Mouse (Mus musculus) spleen, adult 2 months (tissue): Measurements from ENCODE around the gene Tmem267.
A peak's percentile ranks its signal among the peaks of the same experiment; 100 is the strongest.

ENCODE experiments used
- CTCF ChIP-seq: fragments of 200-500 bp; IDR thresholded peaks from 2 replicates; pipeline ENCODE4 v1.5.1; 2011; ENCODE audit warnings: mild to moderate bottlenecking, inconsistent platforms; ENCODE audit not compliant: insufficient read depth, insufficient read length, insufficient replicate concordance; ENCODE audit errors: extremely low read depth
- POLR2A ChIP-seq: fragments of 200-500 bp; IDR thresholded peaks from 2 replicates; pipeline ENCODE4 v1.6.1; 2011; ENCODE audit warnings: low read depth, low read length, inconsistent platforms

DNA sequence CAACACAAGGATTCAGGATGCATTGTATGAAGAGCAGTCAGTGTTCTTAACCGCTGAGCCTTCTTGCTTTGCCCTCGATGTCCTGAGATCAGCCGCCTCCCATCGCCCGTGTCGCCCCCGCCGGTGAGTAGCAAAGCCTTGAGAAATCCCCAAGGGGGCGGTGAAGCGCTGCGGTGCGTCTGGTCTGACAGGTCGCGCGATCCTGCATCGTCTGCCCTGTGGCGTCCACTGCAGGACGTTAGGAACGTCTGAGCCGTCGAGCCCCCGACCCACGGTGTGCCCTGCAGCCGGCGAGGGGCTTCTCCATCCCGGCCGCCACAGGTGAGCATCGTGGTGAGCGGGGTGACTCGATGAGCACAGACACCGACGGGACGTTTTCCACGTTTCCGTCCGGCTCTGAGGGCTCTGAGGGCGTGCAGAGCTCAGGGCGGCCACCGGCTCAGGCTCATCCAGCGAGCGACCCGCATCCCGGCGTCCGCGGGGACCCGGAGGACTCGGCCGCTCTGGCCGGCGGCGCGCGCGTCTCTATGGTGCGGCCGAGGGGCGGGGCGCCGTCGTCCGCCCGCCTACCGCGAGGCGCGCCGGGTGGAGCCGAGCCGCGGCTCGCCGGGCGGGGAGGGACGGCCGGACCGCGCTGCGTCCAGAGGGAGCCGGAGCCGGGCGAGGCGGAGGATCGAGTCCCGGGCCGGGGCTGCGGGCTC, at the start of gene Tmem267, which contains the start of gene 3110070M22Rik:
- TF ChIP-seq POLR2A: no peak
- peak; percentile 6; the same call in 1 of the 2 replicates for TF ChIP-seq CTCF
